Mouse (Mus musculus) heart, adult 2 months (tissue): ENCODE data around the gene Nrap. TPM values are rescaled to one million over a fixed set of nuclear protein-coding genes. Genes with fewer than 3 reads are reported as not detected.

ENCODE experiments used
- DNase-seq, 2 experiments: peaks; one replicate each; pipeline ENCODE4 v3.0.0; 2021
- H3K27ac ChIP-seq: fragments of 200-600 bp; 2 replicates; pipeline ENCODE4 v1.8.1; 2022
- H3K27me3 ChIP-seq: fragments of 200-500 bp; 2 replicates; pipeline ENCODE4 v1.6.1; 2012; ENCODE audit warnings: mild to moderate bottlenecking, low read length, inconsistent platforms, mixed read lengths; ENCODE audit not compliant: control insufficient read depth, insufficient read depth
- H3K36me3 ChIP-seq: fragments of 200-500 bp; 2 replicates; pipeline ENCODE4 v1.6.1; 2012; ENCODE audit warnings: low read length, inconsistent platforms; ENCODE audit not compliant: control insufficient read depth, insufficient read depth
- H3K4me1 ChIP-seq: fragments of 200-500 bp; 2 replicates; pipeline ENCODE4 v1.6.1; 2011; ENCODE audit warnings: low read length; ENCODE audit not compliant: control insufficient read depth, insufficient read depth
- H3K4me3 ChIP-seq: fragments of 200-600 bp; 2 replicates; pipeline ENCODE4 v1.8.1; 2022
- H3K79me2 ChIP-seq: fragments of 200-500 bp; replicated peaks from 2 replicates; pipeline ENCODE4 v1.6.1; 2012; ENCODE audit warnings: mild to moderate bottlenecking, inconsistent platforms, low read length, moderate library complexity, mixed read lengths; ENCODE audit not compliant: control insufficient read depth, insufficient read depth
- H3K9ac ChIP-seq: fragments of 200-500 bp; 2 replicates; pipeline ENCODE4 v1.6.1; 2012; ENCODE audit warnings: low read depth, mild to moderate bottlenecking, control low read depth, inconsistent platforms, low read length, mixed read lengths
- CTCF ChIP-seq: fragments of 200-600 bp; IDR thresholded peaks from 2 replicates; pipeline ENCODE4 v1.8.1; 2022; ENCODE audit warnings: antibody characterized with exemption, mild to moderate bottlenecking, moderate library complexity
- EP300 ChIP-seq: fragments of 200-500 bp; IDR thresholded peaks from 2 replicates; pipeline ENCODE4 v1.6.1; 2011; ENCODE audit warnings: low read depth, low read length, control low read depth; ENCODE audit not compliant: insufficient read depth
- POLR2A ChIP-seq: fragments of 200-500 bp; IDR thresholded peaks from 2 replicates; pipeline ENCODE4 v1.6.1; 2011; ENCODE audit warnings: mild to moderate bottlenecking, low read depth, low read length, control low read depth; ENCODE audit not compliant: insufficient read depth
- WGBS: fragments of 180-500 bp; shearing (Covaris S2); methylation state at CpG from one replicate; pipeline ENCODE4 v1.1.7; 2018; 5-methylcytosine and 5-hydroxymethylcytosine counted together
- intact Hi-C: fragments of 180-260 bp; cut with DNase I; formaldehyde crosslinking; loops from one replicate; pipeline ENCODE4 v1.15.1; 2025
- polyA plus RNA-seq: library from polyadenylated mRNA; depleted of rRNA; stranded (reverse); fragments of >200 nt; gene quantifications from 2 replicates; pipeline ENCODE4 v1.2.3, GENCODE M21; 2012
- total RNA-seq, 2 experiments: library from RNA; stranded (reverse); gene quantifications; 2 replicates each; pipeline ENCODE4 v1.2.3; 2021

The Nrap gene
- total and polyA plus RNA-seq, 3 experiments, result 135 to 420 (median 307) TPM

DNA sequence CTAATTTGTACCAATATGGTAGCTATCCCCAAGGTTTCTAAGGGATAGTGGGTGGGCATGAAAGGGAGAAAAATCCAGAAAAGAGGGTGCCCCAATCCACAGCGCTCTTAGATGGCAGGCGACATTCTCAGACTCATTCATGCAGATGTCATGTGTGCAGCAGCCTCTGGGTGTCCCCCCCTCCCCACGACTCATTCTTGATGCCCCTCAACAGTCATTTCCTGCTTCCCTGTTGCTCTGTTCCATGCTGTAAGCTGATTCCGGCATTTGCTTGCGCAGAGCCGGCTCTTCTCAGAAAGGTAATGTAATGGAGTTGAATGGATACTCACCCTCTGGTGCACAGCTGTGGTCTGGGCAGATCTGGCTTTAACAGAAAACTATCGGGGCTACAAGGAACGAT, 40.5 kb upstream of the Nrap start:
- 67% methylated on average over 8 of the region's 8 CpGs for WGBS
- intact Hi-C loops, result no loop called here
- H3K79me2 ChIP-seq, result no peaks in the 10 kb centered on the region
- no peak overlapping the region for H3K27ac ChIP-seq
- no peak overlapping the region for H3K9ac ChIP-seq
- no peak for DNase-seq
- H3K4me3 ChIP-seq, result no peak overlapping the region
- TF ChIP-seq EP300, result no peak
- TF ChIP-seq CTCF, result no peak
- TF ChIP-seq POLR2A, result no peak
- no peaks in the 10 kb centered on the region for H3K27me3 ChIP-seq
- H3K4me1 ChIP-seq, result no peaks in the 10 kb centered on the region; the same call in 1 of the 2 replicates
- H3K36me3 ChIP-seq, result no peaks in the 10 kb centered on the region

DNA sequence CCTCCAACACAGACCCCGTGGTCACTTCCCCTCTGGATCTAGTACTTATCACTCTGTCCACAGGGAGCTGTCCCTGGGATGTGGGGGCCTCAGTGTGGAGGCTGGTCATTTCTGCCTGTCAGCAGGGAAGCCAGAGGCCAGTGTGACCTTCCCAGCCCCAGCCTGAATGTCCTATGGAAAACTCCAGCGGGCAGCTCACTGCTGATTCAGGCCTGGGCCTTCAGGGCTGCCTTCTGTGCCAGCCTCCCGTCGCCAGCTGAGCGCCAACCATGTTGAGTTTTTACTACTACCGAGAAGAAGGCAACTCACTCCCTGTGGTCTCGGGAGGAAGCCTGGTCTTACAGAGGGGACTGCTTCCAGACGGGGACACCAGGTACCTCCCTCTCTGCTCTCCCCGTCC, 35.7 kb upstream of the Nrap start:
- TF ChIP-seq CTCF (no peak), POLR2A (no peak), EP300 (no peak)
- peak overlapping the region; percentile 17 for H3K9ac ChIP-seq
- peak; percentile 33 to 39 for DNase-seq
- 53% methylated on average over 9 of the region's 9 CpGs for WGBS
- no peaks in the 10 kb centered on the region for H3K79me2 ChIP-seq
- intact Hi-C loops, result loop anchor here (10.0 kb wide), 1 partner anchor 609 kb away; no protein-coding TSS in a partner anchor
- peaks cover 1% of the 10 kb centered on the region; the same call in 1 of the 2 replicates for H3K4me1 ChIP-seq
- no peak overlapping the region for H3K4me3 ChIP-seq
- H3K36me3 ChIP-seq, result no peaks in the 10 kb centered on the region
- H3K27me3 ChIP-seq, result no peaks in the 10 kb centered on the region
- H3K27ac ChIP-seq, result peak overlapping the region; percentile 69

DNA sequence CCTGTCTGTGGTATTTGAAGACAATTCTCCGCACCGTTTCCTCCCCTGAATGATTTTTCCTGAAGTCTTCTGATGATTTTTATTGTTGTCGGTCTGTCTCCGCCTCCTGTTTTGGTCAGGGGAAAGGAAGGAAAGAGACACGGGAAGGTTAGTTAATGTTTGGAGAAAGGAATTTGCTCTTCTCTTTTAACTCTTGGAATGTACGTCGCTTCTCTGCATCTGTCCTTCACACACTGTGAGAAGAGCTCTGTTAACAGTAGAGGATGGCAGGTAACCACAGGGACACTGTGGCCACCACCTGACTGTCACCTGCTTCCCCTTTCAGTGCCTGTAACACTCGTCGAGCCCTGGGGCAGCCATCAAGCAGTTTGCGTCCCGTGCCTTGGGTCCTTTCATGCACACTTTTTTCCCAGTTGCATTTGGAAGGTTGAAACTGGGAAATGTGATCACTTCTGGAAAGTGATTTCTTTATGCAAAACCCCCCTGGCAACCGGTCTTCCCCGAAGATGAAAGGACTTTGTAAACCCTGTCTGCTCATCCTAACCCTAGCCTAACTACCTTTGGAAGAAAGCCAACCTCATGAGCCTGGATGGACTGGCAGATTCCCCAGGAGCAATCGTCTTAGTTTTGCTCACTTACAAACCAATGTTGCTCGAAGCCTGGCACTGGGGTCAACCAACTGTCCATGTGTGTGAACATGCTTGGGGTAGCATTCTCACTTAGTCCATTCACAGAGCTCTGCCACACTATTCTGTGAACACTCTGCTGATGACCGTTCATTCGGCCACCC, 35.0 kb upstream of the Nrap start:
- intact Hi-C loops, result loop anchor here (5.0 to 10.0 kb wide), 4 partner anchors 142 to 610 kb away; no protein-coding TSS in a partner anchor
- H3K4me1 ChIP-seq, result peaks cover 1% of the 10 kb centered on the region; the same call in 1 of the 2 replicates
- H3K4me3 ChIP-seq, result no peak overlapping the region
- no peaks in the 10 kb centered on the region for H3K27me3 ChIP-seq
- no peak overlapping the region for H3K27ac ChIP-seq
- H3K79me2 ChIP-seq, result no peaks in the 10 kb centered on the region
- no peaks in the 10 kb centered on the region for H3K36me3 ChIP-seq
- no peak for TF ChIP-seq CTCF
- WGBS, result 72% methylated on average over 17 of the region's 17 CpGs
- H3K9ac ChIP-seq, result no peak overlapping the region
- DNase-seq, result no peak

DNA sequence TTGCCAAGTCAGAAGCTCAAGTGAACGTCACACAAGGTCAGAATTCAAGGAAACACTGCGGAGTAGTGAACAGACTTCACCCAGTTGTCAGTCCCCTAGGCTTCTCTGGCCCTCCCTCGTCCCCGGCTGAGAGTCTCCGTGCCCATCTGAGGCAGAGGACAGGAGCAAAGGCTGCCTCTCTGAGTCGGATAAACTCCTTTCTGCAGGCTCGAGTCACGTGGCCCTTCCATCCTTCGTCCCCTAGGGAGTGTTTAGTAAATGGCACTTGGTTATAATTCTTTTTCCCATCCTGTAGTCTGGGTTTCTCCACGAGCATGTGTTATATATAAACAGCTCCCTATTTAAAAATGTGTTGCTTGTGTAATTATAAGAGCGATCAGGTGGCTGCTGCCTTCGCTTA, 33.5 kb upstream of the Nrap start:
- WGBS, result 70% methylated on average over 12 of the region's 12 CpGs
- intact Hi-C loops, result loop anchor here (5.0 to 10.0 kb wide), 4 partner anchors 144 to 611 kb away; no protein-coding TSS in a partner anchor

DNA sequence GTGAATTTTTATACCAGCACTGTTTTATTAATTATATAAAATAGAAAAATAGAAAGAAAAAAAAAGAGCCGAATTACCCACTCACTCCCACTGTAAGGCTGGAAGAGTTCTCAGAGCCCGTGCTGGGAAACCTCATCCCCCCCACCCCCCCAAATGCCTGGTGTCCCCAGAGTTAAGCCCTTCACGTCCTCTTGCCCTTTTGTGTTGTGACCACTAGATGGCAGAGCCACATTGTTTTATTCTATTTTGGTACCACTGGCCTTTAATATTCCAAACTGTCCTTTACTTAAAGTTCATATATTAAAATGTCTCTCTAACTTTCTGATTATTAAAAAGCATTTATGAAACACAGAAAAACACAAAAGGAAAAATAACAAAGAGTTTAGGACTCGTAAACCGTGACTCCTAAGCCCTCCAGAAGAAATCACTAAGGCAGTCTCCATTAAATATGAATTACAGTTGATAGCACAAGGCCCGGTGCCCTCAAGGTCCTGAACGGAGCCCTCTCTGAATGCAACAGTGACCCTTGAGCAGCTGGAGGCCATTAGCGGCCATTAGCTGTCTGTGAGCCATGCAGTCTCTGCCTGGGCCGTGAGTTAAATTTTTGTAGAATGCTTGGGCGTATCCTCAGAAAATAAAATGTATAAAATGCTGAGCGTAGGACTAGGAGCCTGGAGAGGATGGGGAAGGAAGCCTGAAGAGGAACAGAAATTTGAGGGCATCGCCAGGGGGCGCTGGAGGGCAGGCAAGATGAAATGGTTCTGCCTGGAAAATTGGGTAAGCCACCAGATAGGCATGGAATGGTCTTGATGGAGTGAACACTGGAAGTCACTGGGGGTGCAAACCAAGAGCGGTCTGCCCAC, 32.9 kb upstream of the Nrap start:
- intact Hi-C loops, result loop anchor here (1.0 to 10.0 kb wide), 5 partner anchors 145 to 612 kb away; no protein-coding TSS in a partner anchor
- H3K27me3 ChIP-seq, result no peaks in the 10 kb centered on the region
- peak; percentile 81 to 90 for DNase-seq

More for the DNA sequence above, 33.5 kb upstream of the Nrap start:
- Histone ChIP-seq H3K27me3 (no peaks in the 10 kb centered on the region), H3K9ac (no peak overlapping the region), H3K4me3 (no peak overlapping the region), H3K79me2 (no peaks in the 10 kb centered on the region), H3K4me1 (peaks cover 1% of the 10 kb centered on the region; the same call in 1 of the 2 replicates), H3K36me3 (no peaks in the 10 kb centered on the region), H3K27ac (no peak overlapping the region)
- TF ChIP-seq EP300, result no peak
- TF ChIP-seq CTCF, result no peak
- no peak for TF ChIP-seq POLR2A
- DNase-seq, result no peak

DNA sequence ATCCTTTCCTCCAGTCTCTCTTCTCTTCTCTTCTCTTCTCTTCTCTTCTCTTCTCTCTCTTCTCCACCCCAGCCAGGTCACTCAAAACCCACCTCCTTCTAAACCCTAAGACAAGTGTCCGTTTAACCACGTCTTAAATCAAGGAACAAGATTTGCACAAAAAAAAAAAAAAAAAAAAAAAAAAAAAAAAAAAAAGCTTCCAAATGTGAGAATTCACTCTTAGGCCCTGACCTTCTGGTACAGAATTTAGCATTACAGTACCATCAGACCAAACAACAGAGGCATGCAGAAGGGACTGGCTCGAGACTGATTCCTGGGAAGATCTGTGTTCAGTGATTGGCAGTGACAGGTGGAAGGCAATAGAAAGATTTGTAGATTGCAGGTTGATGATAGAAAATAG, 30.5 kb upstream of the Nrap start:
- intact Hi-C loops, result loop anchor here (5.0 to 10.0 kb wide), 4 partner anchors 147 to 614 kb away; no protein-coding TSS in a partner anchor
- H3K79me2 ChIP-seq, result no peaks in the 10 kb centered on the region
- TF ChIP-seq CTCF, result no peak
- TF ChIP-seq EP300, result no peak
- no peak for TF ChIP-seq POLR2A
- no peak overlapping the region for H3K4me3 ChIP-seq
- H3K36me3 ChIP-seq, result no peaks in the 10 kb centered on the region
- H3K27me3 ChIP-seq, result no peaks in the 10 kb centered on the region
- DNase-seq, result no peak
- H3K27ac ChIP-seq, result no peak overlapping the region
- H3K9ac ChIP-seq, result no peak overlapping the region
- WGBS, result 83% methylated on average over 3 of the region's 3 CpGs
- peaks cover 1% of the 10 kb centered on the region; the same call in 1 of the 2 replicates for H3K4me1 ChIP-seq

More for the DNA sequence above, 32.9 kb upstream of the Nrap start:
- H3K9ac ChIP-seq, result no peak overlapping the region
- H3K36me3 ChIP-seq, result no peaks in the 10 kb centered on the region
- H3K4me1 ChIP-seq, result peaks cover 1% of the 10 kb centered on the region; the same call in 1 of the 2 replicates
- H3K79me2 ChIP-seq, result no peaks in the 10 kb centered on the region
- no peak overlapping the region for H3K4me3 ChIP-seq
- no peak overlapping the region for H3K27ac ChIP-seq
- TF ChIP-seq EP300 (no peak), CTCF (peak; percentile 71), POLR2A (no peak)
- 41% methylated on average over 14 of the region's 14 CpGs for WGBS
